Mouse (Mus musculus): ENCODE results near the gene Zgrf1. TPM values are rescaled to one million over a fixed set of nuclear protein-coding genes. Genes with fewer than 3 reads are reported as not detected.

Zgrf1 gene
- total RNA-seq, 4 experiments from 2014 or later, result 2.7 to 4.1 (median 3.3) TPM

DNA sequence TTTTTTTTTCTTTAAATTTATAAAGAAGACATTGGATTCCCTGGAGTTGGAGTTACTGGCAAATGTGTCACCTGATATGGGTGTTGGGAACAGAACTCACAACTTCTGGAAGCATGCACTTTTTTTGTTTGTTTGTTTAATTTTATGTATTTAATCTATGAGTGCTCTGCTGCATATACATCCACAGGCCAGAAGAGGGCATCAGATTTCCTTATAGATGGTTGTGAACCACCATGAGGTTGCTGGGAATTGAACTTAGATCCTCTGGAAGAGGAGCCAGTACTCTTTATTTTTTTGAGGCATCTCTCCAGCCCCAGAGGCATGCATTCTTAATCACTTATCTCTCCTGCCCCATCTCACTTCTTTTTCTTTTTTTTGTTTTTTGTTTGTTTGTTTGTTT is 4.9 kb downstream of the Zgrf1 start:
- no peak for DNase-seq (ENCODE audit: low spot score in 2 of 2)

DNA sequence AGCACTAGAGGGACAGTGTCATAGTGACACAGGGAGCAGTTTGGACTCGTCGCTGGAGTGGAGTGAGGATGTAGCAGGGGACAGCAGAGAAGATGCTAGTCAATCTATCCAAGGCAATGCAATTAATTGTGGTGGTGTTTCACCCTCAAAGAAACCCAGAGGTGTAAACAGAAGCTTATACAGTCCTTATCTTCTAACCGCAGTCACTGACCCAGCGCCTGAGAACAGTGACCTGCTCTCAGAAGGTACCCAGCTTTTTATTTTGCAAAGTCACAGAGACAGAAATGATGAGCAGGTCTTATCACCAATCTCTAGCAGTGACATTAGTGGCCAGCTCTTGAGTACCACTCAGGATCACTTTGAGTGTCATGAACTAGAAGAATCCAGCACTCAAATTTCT is 9.7 kb downstream of the Zgrf1 start:
- DNase-seq (ENCODE audit: low spot score in 2 of 2), result no peak

GRCm38 (mm10) chr3:127565129-127565528 is 11.8 kb downstream of the Zgrf1 start:
- DNase-seq (ENCODE audit: low spot score in 2 of 2), result no peak

DNA sequence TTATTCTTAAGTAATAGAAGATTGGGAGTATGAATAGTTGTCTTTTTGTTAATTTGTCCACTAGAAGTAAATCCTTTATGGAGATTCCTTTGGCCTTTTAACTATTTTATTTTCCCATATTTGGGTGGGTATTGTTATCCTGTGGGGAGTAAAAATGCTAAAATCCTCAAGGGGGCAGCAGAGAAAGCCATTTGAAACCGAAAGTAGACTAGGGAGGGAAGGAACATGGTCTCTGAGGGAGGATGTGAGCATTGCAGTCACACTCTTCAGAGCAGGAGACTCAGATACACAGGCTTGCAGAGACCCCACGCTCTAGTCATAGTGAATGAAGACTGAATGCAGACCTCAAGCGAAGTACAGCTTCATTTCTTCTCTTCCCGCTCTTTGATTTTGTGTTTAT is 19.3 kb downstream of the Zgrf1 start:
- peak; percentile 8 to 16 for DNase-seq (ENCODE audit: low spot score in 2 of 2)

GRCm38 (mm10) chr3:127597136-127597535 is 43.8 kb downstream of the Zgrf1 start:
- DNase-seq (ENCODE audit: low spot score in 2 of 2), result no peak

- DNase-seq (ENCODE audit: low spot score in 2 of 2), result no peak
Observed at GRCm38 (mm10) chr3:127608109-127608508, 54.8 kb downstream of the Zgrf1 start.

DNA sequence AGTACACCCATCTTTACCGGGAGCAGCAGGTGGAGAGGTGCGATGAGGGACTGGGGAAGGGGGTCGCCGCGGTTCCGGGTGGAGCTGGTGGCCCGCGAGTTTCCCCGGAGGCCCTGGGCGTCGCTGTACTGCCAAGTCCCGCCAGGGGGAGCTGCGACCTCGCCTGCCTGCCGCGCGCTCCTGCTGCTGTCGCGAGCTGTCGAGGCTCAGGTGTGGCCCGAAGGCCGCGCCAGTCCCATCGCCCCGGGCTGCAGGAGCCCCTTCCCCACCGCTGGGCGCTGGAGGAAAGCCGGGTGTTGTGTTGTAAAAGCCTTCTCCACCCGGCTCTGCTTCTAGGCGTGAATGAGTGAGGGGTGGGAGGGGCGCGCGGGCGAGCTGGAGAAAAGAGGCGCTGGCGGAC is 72.0 kb downstream of the Zgrf1 start:
- peak in 1 of 2 experiments; percentile 25 for DNase-seq (ENCODE audit: low spot score in 2 of 2)

DNA sequence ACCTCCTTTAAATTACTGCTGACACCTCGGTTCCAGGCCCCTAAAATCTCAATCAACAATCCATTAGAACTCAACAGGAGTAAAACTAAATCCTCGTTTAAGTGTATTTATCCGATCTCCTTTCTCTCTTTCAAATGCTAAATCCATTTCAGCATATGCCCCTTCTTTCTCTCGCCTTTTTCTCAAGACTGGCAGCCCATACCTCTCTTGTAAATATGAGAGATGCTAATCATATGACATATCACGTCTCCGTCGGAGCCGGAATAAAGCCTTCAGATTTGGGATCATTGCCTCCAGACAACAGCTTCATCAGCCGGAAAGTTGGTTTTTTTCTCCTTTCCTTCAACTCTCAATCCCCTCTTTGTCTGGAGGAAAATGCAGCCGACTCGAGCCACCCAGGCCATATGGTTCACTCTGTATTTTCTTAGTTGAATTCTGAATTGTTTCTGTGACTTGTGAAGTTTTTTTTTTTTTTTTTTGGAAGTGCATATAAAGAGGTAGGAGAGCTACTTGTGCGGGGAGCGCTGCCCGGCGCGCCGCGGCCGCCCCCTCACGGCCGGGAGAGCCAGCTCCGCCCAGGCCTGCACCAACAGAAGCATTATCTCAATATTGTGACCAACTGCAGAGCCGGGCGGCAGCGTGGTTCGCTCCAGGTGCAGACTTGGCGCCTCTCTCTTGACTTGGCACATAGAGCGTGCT is 72.6 kb downstream of the Zgrf1 start:
- DNase-seq (ENCODE audit: low spot score in 2 of 2), result no peak

GRCm38 (mm10) chr3:127626524-127626923 is 73.2 kb downstream of the Zgrf1 start:
- DNase-seq (ENCODE audit: low spot score in 2 of 2), result no peak

- no peak for DNase-seq (ENCODE audit: low spot score in 2 of 2)
Observed at GRCm38 (mm10) chr3:127627151-127627955, 74.1 kb downstream of the Zgrf1 start.

DNA sequence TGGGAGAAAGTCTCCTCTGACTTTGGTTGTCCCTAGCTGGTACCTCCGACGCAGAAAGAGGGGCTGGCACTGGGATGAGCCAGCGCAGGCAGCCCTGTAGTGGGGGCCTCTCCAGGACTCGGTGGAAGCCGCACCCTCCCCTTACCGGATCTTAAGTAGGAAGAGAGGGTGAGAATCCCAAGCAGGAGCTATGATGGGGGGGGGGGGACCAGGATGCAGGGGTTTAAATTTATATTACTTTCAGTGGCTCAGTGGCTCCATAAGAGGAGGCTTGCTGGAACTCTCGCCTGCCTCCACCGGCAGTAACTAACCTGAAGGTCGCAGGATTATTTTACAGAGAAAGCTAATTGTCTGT is 74.6 kb downstream of the Zgrf1 start:
- DNase-seq (ENCODE audit: low spot score in 2 of 2), result no peak

DNA sequence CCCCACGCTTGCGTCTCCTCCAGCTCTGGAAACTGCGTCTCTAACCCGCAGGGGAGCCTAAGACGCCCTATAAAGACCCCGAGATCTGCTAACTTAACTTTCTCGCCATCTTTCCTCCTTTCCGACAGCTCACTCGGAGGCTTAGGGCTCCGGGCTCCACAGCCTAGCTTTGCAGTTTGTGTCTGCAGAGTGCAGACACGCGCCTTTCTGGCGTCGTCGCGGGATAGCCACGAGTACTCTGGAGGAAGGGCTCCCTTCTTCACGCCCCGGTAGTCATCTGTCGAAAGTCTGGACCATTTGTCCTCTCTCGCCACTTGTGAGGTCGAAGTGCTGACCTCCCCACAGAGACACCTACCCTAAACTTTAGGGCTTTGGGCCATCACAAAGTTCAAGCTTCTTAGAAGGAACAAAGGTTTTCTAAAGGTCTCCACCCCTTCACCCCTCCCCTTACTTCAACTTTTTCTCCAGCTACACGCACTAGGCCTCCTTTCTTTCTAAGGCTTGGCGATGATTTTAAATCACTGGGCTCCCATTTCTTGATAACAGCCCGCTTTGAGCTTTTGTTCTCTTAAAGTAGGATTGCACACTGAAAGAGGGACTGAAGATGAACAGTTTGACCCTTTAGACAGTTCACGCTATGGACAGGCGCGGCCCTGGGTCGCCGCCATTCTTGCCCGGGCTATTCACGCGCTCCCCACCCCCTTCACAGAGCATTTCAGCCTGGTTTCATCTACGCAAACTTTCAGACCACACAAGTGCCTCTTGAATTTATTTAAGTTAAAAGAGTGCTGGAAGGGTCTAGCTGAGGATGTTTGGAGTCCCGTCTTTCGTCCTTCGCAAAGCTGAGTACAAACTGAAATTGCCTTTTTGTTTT is 75.3 kb downstream of the Zgrf1 start:
- DNase-seq (ENCODE audit: low spot score in 2 of 2), result no peak

DNA sequence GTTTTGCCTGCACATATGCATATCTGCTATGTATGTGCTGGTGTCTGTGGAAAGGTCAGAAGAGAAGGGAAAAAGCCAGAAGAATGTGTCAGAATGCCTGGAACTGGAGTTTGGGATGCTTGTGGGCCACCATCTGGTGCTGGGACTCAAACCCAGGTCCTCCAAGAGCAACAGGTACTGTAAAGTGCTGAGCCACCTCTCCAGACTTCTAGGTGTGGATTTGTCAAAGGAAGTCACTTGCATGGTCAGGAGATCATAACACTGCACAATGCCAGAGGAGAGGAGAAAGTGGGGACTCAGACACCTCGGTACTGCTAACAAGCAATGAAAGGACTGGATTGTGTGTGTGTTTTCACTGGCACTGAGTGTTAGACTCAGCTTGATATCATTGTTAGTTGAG is 76.9 kb downstream of the Zgrf1 start:
- DNase-seq (ENCODE audit: low spot score in 2 of 2), result no peak

DNA sequence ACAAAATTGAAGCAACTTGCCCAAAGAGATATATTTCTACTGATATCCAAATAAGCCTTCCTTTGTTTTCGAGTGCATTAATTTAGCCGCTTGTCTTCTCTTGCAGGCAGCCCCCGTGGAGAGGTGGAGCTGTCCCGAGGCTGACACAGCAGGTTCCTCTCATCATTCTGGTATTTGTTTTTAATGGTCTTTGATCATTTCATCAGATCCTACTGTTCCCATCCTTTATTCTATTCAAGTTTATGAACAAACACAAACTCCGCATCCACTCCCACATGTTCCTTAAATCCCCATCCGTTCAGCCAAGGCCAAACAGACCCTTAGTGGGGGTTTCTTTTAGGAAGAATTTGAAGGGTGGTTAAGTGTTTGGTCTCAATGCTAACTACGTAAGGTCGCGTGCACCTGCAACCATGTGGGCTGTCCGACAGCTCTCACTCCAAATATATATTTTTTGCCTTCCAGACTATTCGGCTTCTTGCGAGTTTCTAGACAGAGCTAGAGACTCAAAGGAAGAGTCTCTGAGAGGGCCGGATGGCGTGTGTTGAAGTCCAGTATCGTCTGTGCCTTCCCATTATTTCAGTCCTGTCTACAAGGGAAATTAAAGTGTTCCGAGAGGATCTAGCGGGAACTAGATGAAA is 77.6 kb downstream of the Zgrf1 start:
- DNase-seq (ENCODE audit: low spot score in 2 of 2), result no peak

DNA sequence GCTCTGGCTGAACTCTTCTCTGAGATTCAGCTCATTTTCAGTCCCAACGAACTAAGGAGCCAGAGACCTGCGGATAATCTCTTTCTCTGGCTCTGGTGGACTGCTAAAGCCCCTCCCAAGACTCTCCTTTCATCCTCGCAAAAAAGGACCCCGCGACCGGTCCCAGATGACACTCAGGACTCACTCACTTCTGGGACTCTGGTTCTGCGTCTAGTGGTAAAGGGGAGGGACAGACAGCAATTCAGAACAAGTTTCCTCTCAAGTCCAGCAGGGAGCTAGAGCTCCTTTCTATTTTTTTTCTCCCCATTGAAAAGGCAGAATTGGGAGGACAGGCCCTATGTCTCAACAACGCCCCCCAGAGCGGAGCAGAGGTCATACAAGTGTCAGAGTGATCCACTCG is 78.3 kb downstream of the Zgrf1 start:
- DNase-seq (ENCODE audit: low spot score in 2 of 2), result no peak

GRCm38 (mm10) chr3:127632531-127632930 is 79.2 kb downstream of the Zgrf1 start:
- no peak for DNase-seq (ENCODE audit: low spot score in 2 of 2)

GRCm38 (mm10) chr3:127633080-127634032 is 80.1 kb downstream of the Zgrf1 start, which contains the start of gene Neurog2:
TSS of gene Neurog2 (plus strand) at chr3:127633135.
- DNase-seq (ENCODE audit: low spot score in 2 of 2), result peak in 1 of 2 experiments; percentile 10

DNA sequence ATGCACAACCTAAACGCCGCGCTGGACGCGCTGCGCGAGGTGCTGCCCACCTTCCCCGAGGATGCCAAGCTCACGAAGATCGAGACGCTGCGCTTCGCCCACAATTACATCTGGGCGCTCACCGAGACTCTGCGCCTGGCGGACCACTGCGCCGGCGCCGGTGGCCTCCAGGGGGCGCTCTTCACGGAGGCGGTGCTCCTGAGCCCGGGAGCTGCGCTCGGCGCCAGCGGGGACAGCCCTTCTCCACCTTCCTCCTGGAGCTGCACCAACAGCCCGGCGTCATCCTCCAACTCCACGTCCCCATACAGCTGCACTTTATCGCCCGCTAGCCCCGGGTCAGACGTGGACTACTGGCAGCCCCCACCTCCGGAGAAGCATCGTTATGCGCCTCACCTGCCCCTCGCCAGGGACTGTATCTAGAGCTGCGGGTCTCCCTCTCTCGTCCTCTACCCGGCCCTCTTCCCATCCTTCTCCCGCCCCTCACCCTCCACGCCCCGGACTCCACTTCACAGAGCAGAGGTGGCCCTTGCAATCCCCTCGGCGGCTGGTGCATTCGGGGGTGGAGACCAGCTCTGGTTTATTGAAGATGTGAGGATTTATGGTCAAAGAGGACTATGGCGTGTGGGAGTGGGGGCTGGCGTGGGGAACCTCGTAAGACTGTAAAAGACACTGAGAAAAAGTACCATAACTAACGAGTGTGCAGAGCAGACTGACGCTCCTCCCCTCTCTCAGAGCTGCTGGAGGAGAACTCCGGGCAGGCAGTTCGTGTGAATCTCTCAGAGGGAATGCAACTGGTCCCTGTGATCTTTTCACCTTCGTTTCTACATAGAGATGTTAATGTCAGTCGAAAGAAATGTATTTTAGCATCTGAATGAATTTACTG is 81.1 kb downstream of the Zgrf1 start:
- DNase-seq (ENCODE audit: low spot score in 2 of 2), result peak; percentile 33 to 43

DNA sequence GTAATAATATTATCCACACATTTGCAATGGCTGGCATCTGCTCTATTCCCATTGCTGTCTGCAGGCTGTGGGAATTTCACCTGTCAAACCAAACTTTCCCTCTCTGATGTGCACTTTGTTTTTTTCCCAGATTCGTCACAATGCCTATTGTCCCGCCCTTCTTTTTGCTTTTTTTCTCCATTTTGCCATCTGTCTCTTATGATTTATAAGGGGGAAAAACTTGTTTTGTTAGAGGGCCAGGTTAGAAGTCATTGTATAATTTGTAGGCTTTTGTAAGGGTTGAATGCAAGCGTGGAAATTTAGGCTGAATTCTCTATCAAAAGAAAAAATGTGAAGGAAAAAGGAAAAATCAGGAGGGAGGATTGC is 81.7 kb downstream of the Zgrf1 start:
- DNase-seq (ENCODE audit: low spot score in 2 of 2), result no peak
